Mouse (Mus musculus) brain, embryonic 14.5 days (tissue): ENCODE data around the gene Set.

Experiments
- CTCF ChIP-seq: fragments of 200-500 bp; IDR thresholded peaks from 2 replicates; pipeline ENCODE4 v1.5.1; 2012; ENCODE audit warnings: inconsistent platforms, mild to moderate bottlenecking, moderate library complexity, borderline replicate concordance; ENCODE audit not compliant: insufficient read depth, insufficient read length; ENCODE audit errors: extremely low read depth
- POLR2A ChIP-seq: fragments of 200-500 bp; IDR thresholded peaks from 2 replicates; pipeline ENCODE4 v1.6.1; 2012; ENCODE audit warnings: mild to moderate bottlenecking, inconsistent platforms, borderline replicate concordance; ENCODE audit not compliant: poor library complexity, insufficient read depth, insufficient read length, severe bottlenecking; ENCODE audit errors: extremely low read depth

DNA sequence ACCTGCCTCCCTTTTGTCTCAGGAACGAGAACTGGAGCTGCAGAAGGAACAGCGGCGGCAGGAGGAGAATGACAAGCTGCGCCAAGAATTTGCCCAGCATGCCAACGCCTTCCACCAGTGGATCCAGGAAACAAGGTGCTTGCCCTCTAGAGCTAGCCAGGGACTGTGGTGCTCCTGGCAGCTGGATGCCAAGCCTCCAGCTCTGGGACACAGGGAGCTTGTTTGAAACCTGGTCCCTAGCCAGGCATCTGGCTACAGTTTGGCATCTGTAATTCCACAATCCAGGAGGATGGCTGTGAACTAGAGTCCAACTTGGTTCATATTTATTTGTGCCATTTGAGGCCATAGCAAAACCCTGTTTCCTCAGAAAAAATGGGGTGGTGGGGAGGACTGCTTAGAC lies 30.2 kb upstream of the Set start:
- no peak for TF ChIP-seq CTCF
- no peak for TF ChIP-seq POLR2A
